Mouse (Mus musculus) megakaryocyte, embryonic 14.5 days (primary cell): ENCODE data around the gene Arntl2.

Source experiments
- FLI1 ChIP-seq: IDR thresholded peaks from 2 replicates; pipeline ENCODE4 v1.6.1; 2012; ENCODE audit warnings: low read length, inconsistent platforms, mixed read lengths
- GATA1 ChIP-seq: IDR thresholded peaks from 3 replicates; pipeline ENCODE4 v1.6.1; 2012; ENCODE audit warnings: mixed read lengths, low read length, inconsistent platforms, borderline replicate concordance

GRCm38 (mm10) chr6:146760736-146761135 is 35.1 kb upstream of the Arntl2 start:
- TF ChIP-seq GATA1 (no peak), FLI1 (no peak)
